ENCODE assay signal across 22 mouse cellular contexts in genomic region chr13:78104851-78105250, GRCm38 (mm10).
DNase-seq lines count a peak whose midpoint lies in the region; ATAC-seq and TF ChIP-seq lines count a peak whose summit lies in the region.
"Had no signal": no experiment of that assay in that cellular context is flagged by ENCODE, and none has a peak within 500 bp of the region (broad histone marks: within the 10 kb centered on the region; RNA-seq: fewer than 3 reads in every experiment).

No protein-coding gene starts in this region.

- H3K27ac ChIP-seq in heart, embryonic 12.5 days (ENCODE audit: poor library complexity, severe bottlenecking), result no peak overlapping the region; the same call in 1 of the 2 replicates
- H3K27ac ChIP-seq in heart, adult 2 months, result no peak overlapping the region
- H3K27ac ChIP-seq in kidney, postnatal 0 days, result no peak overlapping the region
- no peak overlapping the region for H3K27ac ChIP-seq in lung, embryonic 14.5 days (ENCODE audit: low read depth)
- H3K27ac ChIP-seq in lung, postnatal 0 days (ENCODE audit: low read length), result no peak overlapping the region
- H3K27ac ChIP-seq: embryonic facial prominence, embryonic 13.5 days; embryonic facial prominence, embryonic 15.5 days; forebrain, embryonic 10.5 days; forebrain, embryonic 12.5 days had no signal

- H3K9me3 ChIP-seq in heart, embryonic 12.5 days (replicated peaks), result no peaks in the 10 kb centered on the region
- no peaks in the 10 kb centered on the region for H3K9me3 ChIP-seq in kidney, postnatal 0 days (replicated peaks; ENCODE audit: low read length)
- no peaks in the 10 kb centered on the region for H3K9me3 ChIP-seq in lung, embryonic 14.5 days (ENCODE audit: low read depth, low read length)
- no peaks in the 10 kb centered on the region for H3K9me3 ChIP-seq in lung, postnatal 0 days (ENCODE audit: low read length)
- H3K9me3 ChIP-seq: embryonic facial prominence, embryonic 13.5 days; embryonic facial prominence, embryonic 15.5 days; forebrain, embryonic 10.5 days; forebrain, embryonic 12.5 days had no signal

- H3K9ac ChIP-seq in heart, embryonic 12.5 days, result no peak overlapping the region
- H3K9ac ChIP-seq in heart, adult 2 months (ENCODE audit: low read depth, low read length), result no peak overlapping the region
- H3K9ac ChIP-seq in kidney, postnatal 0 days (ENCODE audit: low read depth, low read length), result no peak overlapping the region
- H3K9ac ChIP-seq in lung, embryonic 14.5 days, result no peak overlapping the region
- H3K9ac ChIP-seq in lung, postnatal 0 days (replicated peaks; ENCODE audit: low read depth), result no peak overlapping the region
- H3K9ac ChIP-seq: embryonic facial prominence, embryonic 13.5 days; embryonic facial prominence, embryonic 15.5 days; forebrain, embryonic 12.5 days had no signal

- no peak for TF ChIP-seq POLR2A in heart, adult 2 months (IDR thresholded peaks at IDR 0.05; ENCODE audit: insufficient read depth, low read depth, low read length)

- TF ChIP-seq CTCF in heart, adult 2 months (IDR thresholded peaks at IDR 0.05), result no peak
- no peak for TF ChIP-seq CTCF in kidney, postnatal 0 days (IDR thresholded peaks at IDR 0.05; ENCODE audit: low read depth)
- no peak for TF ChIP-seq CTCF in lung, embryonic 14.5 days (IDR thresholded peaks at IDR 0.05; ENCODE audit: low read depth)
- no peak for TF ChIP-seq CTCF in lung, postnatal 0 days (IDR thresholded peaks at IDR 0.05)

- intact Hi-C loops in heart, adult 2 months (cut with DNase I), result no loop called here

- no peaks in the 10 kb centered on the region for H3K27me3 ChIP-seq in heart, embryonic 12.5 days (replicated peaks)
- no peaks in the 10 kb centered on the region for H3K27me3 ChIP-seq in heart, adult 2 months (ENCODE audit: control insufficient read depth, insufficient read depth, low read length)
- H3K27me3 ChIP-seq in kidney, postnatal 0 days (ENCODE audit: insufficient read depth, low read length), result no peaks in the 10 kb centered on the region
- H3K27me3 ChIP-seq in lung, embryonic 14.5 days (ENCODE audit: insufficient read depth, low read length), result no peaks in the 10 kb centered on the region
- H3K27me3 ChIP-seq in lung, postnatal 0 days (replicated peaks; ENCODE audit: insufficient read depth, low read length), result no peaks in the 10 kb centered on the region
- H3K27me3 ChIP-seq: embryonic facial prominence, embryonic 13.5 days; embryonic facial prominence, embryonic 15.5 days; forebrain, embryonic 12.5 days had no signal

- no peaks in the 10 kb centered on the region for H3K79me2 ChIP-seq in heart, adult 2 months (replicated peaks; ENCODE audit: control insufficient read depth, insufficient read depth, low read length)

- H3K4me1 ChIP-seq in heart, embryonic 12.5 days (replicated peaks), result peaks cover 16% of the 10 kb centered on the region
- peaks cover 2% of the 10 kb centered on the region; the same call in 1 of the 2 replicates for H3K4me1 ChIP-seq in heart, adult 2 months (ENCODE audit: control insufficient read depth, insufficient read depth, low read length)
- H3K4me1 ChIP-seq in kidney, postnatal 0 days (replicated peaks; ENCODE audit: insufficient read depth, low read length), result no peaks in the 10 kb centered on the region
- no peaks in the 10 kb centered on the region for H3K4me1 ChIP-seq in lung, embryonic 14.5 days (ENCODE audit: insufficient read depth)
- H3K4me1 ChIP-seq in lung, postnatal 0 days (ENCODE audit: insufficient read depth, low read depth, low read length), result no peaks in the 10 kb centered on the region
- H3K4me1 ChIP-seq: embryonic facial prominence, embryonic 13.5 days had no signal

- DNase-seq in heart, adult 2 months, result no peak
- DNase-seq in kidney, postnatal 0 days (ENCODE audit: low spot score), result peak; percentile 10
- DNase-seq in kidney, adult 9 months, result no peak
- peak; percentile 23 for DNase-seq in lung, embryonic 14.5 days
- no peak for DNase-seq in lung, postnatal 0 days (ENCODE audit: low spot score)
- DNase-seq: adrenal gland, adult 2 months; adrenal gland, postnatal 10 days; adrenal gland, postnatal 25 days; cerebellum, adult 11 months; cerebellum, adult 18-20 months; cerebellum, adult 8-10 months; cerebellum, adult 9-11 months; cerebellum, postnatal 14 days; cerebellum, postnatal 36 days; embryo, embryonic 11 days had no signal

- no peak overlapping the region for H3K4me3 ChIP-seq in heart, embryonic 12.5 days
- no peak overlapping the region for H3K4me3 ChIP-seq in heart, adult 2 months
- H3K4me3 ChIP-seq in kidney, postnatal 0 days (replicated peaks; ENCODE audit: low read depth, low read length), result no peak overlapping the region
- no peak overlapping the region for H3K4me3 ChIP-seq in lung, embryonic 14.5 days (ENCODE audit: low read depth, low read length)
- no peak overlapping the region for H3K4me3 ChIP-seq in lung, postnatal 0 days (ENCODE audit: low read depth, low read length)
- H3K4me3 ChIP-seq: embryonic facial prominence, embryonic 13.5 days; embryonic facial prominence, embryonic 15.5 days; erythroblast, embryonic 14.5 days; forebrain, embryonic 10.5 days; forebrain, embryonic 12.5 days had no signal

- no peak overlapping the region for H3K4me2 ChIP-seq in heart, embryonic 12.5 days
- no peak overlapping the region for H3K4me2 ChIP-seq in kidney, postnatal 0 days (ENCODE audit: low read length)
- no peak overlapping the region for H3K4me2 ChIP-seq in lung, embryonic 14.5 days
- H3K4me2 ChIP-seq in lung, postnatal 0 days (replicated peaks; ENCODE audit: low read depth, low read length), result no peak overlapping the region
- H3K4me2 ChIP-seq: embryonic facial prominence, embryonic 13.5 days; embryonic facial prominence, embryonic 15.5 days; forebrain, embryonic 12.5 days had no signal

- H3K36me3 ChIP-seq in heart, embryonic 12.5 days, result no peaks in the 10 kb centered on the region
- H3K36me3 ChIP-seq in heart, adult 2 months (ENCODE audit: control insufficient read depth, insufficient read depth, low read length), result no peaks in the 10 kb centered on the region
- H3K36me3 ChIP-seq in kidney, postnatal 0 days (ENCODE audit: insufficient read depth, low read length), result no peaks in the 10 kb centered on the region
- H3K36me3 ChIP-seq in lung, embryonic 14.5 days (ENCODE audit: insufficient read depth), result no peaks in the 10 kb centered on the region
- no peaks in the 10 kb centered on the region for H3K36me3 ChIP-seq in lung, postnatal 0 days (ENCODE audit: insufficient read depth, low read length)
- H3K36me3 ChIP-seq: embryonic facial prominence, embryonic 13.5 days; embryonic facial prominence, embryonic 15.5 days; forebrain, embryonic 10.5 days; forebrain, embryonic 12.5 days had no signal

- WGBS in heart, embryonic 12.5 days, result 30% methylated on average over 3 of the region's 3 CpGs
- 44% methylated on average over 3 of the region's 3 CpGs for WGBS in heart, adult 2 months
- WGBS in kidney, postnatal 0 days, result 76% methylated on average over 3 of the region's 3 CpGs
- WGBS in lung, embryonic 14.5 days, result 53% methylated on average over 3 of the region's 3 CpGs
- WGBS in lung, postnatal 0 days, result 66% methylated on average over 3 of the region's 3 CpGs

- ATAC-seq in heart, embryonic 12.5 days (ENCODE audit: insufficient number of reproducible peaks, low FRiP score), result peak; percentile 64; the same call in 1 of the 2 replicates
- no peak for ATAC-seq in kidney, postnatal 0 days (replicated peaks; ENCODE audit: low FRiP score, low read depth)
- peak; percentile 35; the same call in 1 of the 2 replicates for ATAC-seq in lung, embryonic 14.5 days (ENCODE audit: insufficient read depth)
- no peak for ATAC-seq in lung, postnatal 0 days
- ATAC-seq: forebrain, embryonic 14.5 days had no signal

- no peak for TF ChIP-seq EP300 in heart, adult 2 months (IDR thresholded peaks at IDR 0.05; ENCODE audit: insufficient read depth, low read depth, low read length)
- TF ChIP-seq EP300 in lung, postnatal 0 days (IDR thresholded peaks at IDR 0.05), result no peak

Comparison
In these comparisons a context has a peak if more than half of its experiments do, and no peak if none do; other contexts are left out.
1. ATAC-seq: peak in heart, embryonic 12.5 days (single experiment) and lung, embryonic 14.5 days (single experiment); none in kidney, postnatal 0 days (single experiment) and lung, postnatal 0 days (single experiment).
2. DNase-seq: peak in kidney, postnatal 0 days (single experiment) and lung, embryonic 14.5 days (single experiment); none in heart, adult 2 months (0 of 2), kidney, adult 9 months (single experiment) and lung, postnatal 0 days (single experiment).